Mouse (Mus musculus) cortical plate, adult 2 months (tissue): ENCODE data around the gene Bcar1.

Source experiments
- CTCF ChIP-seq: fragments of 200-500 bp; IDR thresholded peaks from 2 replicates; pipeline ENCODE4 v1.5.1; 2011; ENCODE audit warnings: mild to moderate bottlenecking, control low read depth, low read length; ENCODE audit not compliant: insufficient read depth; ENCODE audit errors: extremely low read depth
- POLR2A ChIP-seq: fragments of 200-500 bp; IDR thresholded peaks from 2 replicates; pipeline ENCODE4 v1.6.1; 2011; ENCODE audit warnings: mild to moderate bottlenecking, low read length, control low read depth; ENCODE audit not compliant: insufficient read depth; ENCODE audit errors: extremely low read depth

- TF ChIP-seq CTCF = no peak
- no peak for TF ChIP-seq POLR2A
These were observed 15.2 kb upstream of the Bcar1 start for GRCm38 (mm10) chr8:111758817-111759216.
